Comparison of ENCODE assay signal across 9 mouse cellular contexts in genomic region chr5:115521553-115522461, GRCm38 (mm10). TPM values are rescaled to one million over a fixed set of nuclear protein-coding genes. Genes with fewer than 3 reads are reported as not detected.
A peak's percentile ranks its signal among the peaks of the same experiment; 100 is the strongest.
DNase-seq lines count a peak whose midpoint lies in the region; ATAC-seq and TF ChIP-seq lines count a peak whose summit lies in the region.
"Had no signal": no experiment of that assay in that cellular context is flagged by ENCODE, and none has a peak within 500 bp of the region (broad histone marks: within the 10 kb centered on the region; RNA-seq: fewer than 3 reads in every experiment).

No protein-coding gene starts in this region.

- no peak overlapping the region for H3K4me3 ChIP-seq in cerebellum, adult 2 months (replicated peaks; ENCODE audit: insufficient read depth, low read depth, low read length)
- H3K4me3 ChIP-seq in heart, embryonic 14.5 days (ENCODE audit: control insufficient read depth in 1 of 2, insufficient read depth in 1 of 2, low read depth in 1 of 2, low read length in 2 of 2): no peak overlapping the region
- peak overlapping the region; percentile 92 for H3K4me3 ChIP-seq in megakaryocyte, embryonic 14.5 days (replicated peaks)

- 60% methylated on average over 21 of the region's 21 CpGs for WGBS in cerebellum, adult 2 months
- WGBS in heart, embryonic 14.5 days: 51% methylated on average over 21 of the region's 21 CpGs

- H3K27me3 ChIP-seq in cerebellum, adult 2 months (ENCODE audit: control insufficient read depth, insufficient read depth, low read length): no peaks in the 10 kb centered on the region
- H3K27me3 ChIP-seq in heart, embryonic 14.5 days (ENCODE audit: control insufficient read depth, insufficient read depth, low read length): no peaks in the 10 kb centered on the region
- no peaks in the 10 kb centered on the region for H3K27me3 ChIP-seq in megakaryocyte, embryonic 14.5 days (replicated peaks)

- H3K27ac ChIP-seq in cerebellum, adult 2 months (ENCODE audit: insufficient read depth, low read length): peak overlapping the region; percentile 48; the same call in 1 of the 2 replicates
- H3K27ac ChIP-seq in heart, embryonic 14.5 days (replicated peaks in 1 of 2; ENCODE audit: control insufficient read depth in 1 of 2, insufficient read depth in 1 of 2, low read depth in 2 of 2, low read length in 2 of 2): peak overlapping the region; percentile 62 to 74

- H3K4me1 ChIP-seq in cerebellum, adult 2 months (ENCODE audit: control insufficient read depth, insufficient read depth, low read length): peaks cover 69% of the 10 kb centered on the region
- H3K4me1 ChIP-seq in heart, embryonic 14.5 days (ENCODE audit: control insufficient read depth in 2 of 2, insufficient read depth in 2 of 2, low read length in 2 of 2): peaks cover 22 to 62% of the 10 kb centered on the region in 2 experiments
- H3K4me1 ChIP-seq in megakaryocyte, embryonic 14.5 days: peaks cover 85% of the 10 kb centered on the region

- H3K9ac ChIP-seq in heart, embryonic 14.5 days (ENCODE audit: low read length): peak overlapping the region; percentile 11; the same call in 1 of the 2 replicates

- no peak for ATAC-seq in heart, embryonic 14.5 days (ENCODE audit: insufficient number of reproducible peaks, insufficient read depth, low FRiP score, low read depth)

- no peak for TF ChIP-seq CTCF in cerebellum, adult 2 months (IDR thresholded peaks at IDR 0.05; ENCODE audit: borderline replicate concordance, insufficient read depth, low read depth, low read length)

- H3K9me3 ChIP-seq in heart, embryonic 14.5 days (ENCODE audit: control insufficient read depth, low read length): no peaks in the 10 kb centered on the region
- no peaks in the 10 kb centered on the region for H3K9me3 ChIP-seq in megakaryocyte, embryonic 14.5 days
- H3K9me3 ChIP-seq: G1E had no signal

- peaks cover 9% of the 10 kb centered on the region for H3K36me3 ChIP-seq in heart, embryonic 14.5 days (ENCODE audit: control insufficient read depth, insufficient read depth, low read length)
- peaks cover 44% of the 10 kb centered on the region for H3K36me3 ChIP-seq in megakaryocyte, embryonic 14.5 days (replicated peaks; ENCODE audit: low read length)

- H3K4me2 ChIP-seq in heart, embryonic 14.5 days (ENCODE audit: low read length): peak overlapping the region; percentile 39

- TF ChIP-seq POLR2A in cerebellum, adult 2 months (IDR thresholded peaks at IDR 0.05; ENCODE audit: borderline replicate concordance, insufficient read depth, low read length): no peak

- no peak for DNase-seq in cerebellum, adult 2 months
- no peak for DNase-seq in cerebellum, adult 18-20 months
- DNase-seq in Muller cell, postnatal 12 days (ENCODE audit: inconsistent ontology term): peak; percentile 81
- peak; percentile 79 for DNase-seq in kidney, postnatal 14 days
- DNase-seq in ovary, adult 18-20 months (ENCODE audit: low spot score): no peak
- DNase-seq in ovary, postnatal 10 days (ENCODE audit: low spot score): no peak

RNA-seq across cellular contexts. Expression of gene Pxn, which starts 15.3 kb away (rescaled TPM):
- 194 and 240 TPM in 2 replicates for polyA plus RNA-seq in cerebellum, adult 2 months (2012; rRNA removed)
- polyA plus RNA-seq in heart, embryonic 14.5 days (2014; fragmentation: Nextera tagmentation; extraction: Ambion mirVana): 14.4 and 19.1 TPM in 2 replicates
- polyA plus RNA-seq in megakaryocyte, embryonic 14.5 days (2012; ENCODE audit: insufficient read depth, low replicate concordance): 63.1 and 67.7 TPM in 2 replicates

RNA-seq across cellular contexts. Expression of gene Sirt4, which starts 37.3 kb away (rescaled TPM):
- polyA plus RNA-seq in cerebellum, adult 2 months (2012; rRNA removed): 114 and 122 TPM in 2 replicates
- polyA plus RNA-seq in heart, embryonic 14.5 days (2014; fragmentation: Nextera tagmentation; extraction: Ambion mirVana): 19.2 and 22.5 TPM in 2 replicates
- polyA plus RNA-seq in megakaryocyte, embryonic 14.5 days (2012; ENCODE audit: insufficient read depth, low replicate concordance): 3.1 TPM in 1 of 2 replicates, not detected in the other

RNA-seq across cellular contexts. Expression of gene Rplp0, which starts 37.5 kb away (rescaled TPM):
- 478 and 485 TPM in 2 replicates for polyA plus RNA-seq in cerebellum, adult 2 months (2012; rRNA removed)
- 1,183 and 1,268 TPM in 2 replicates for polyA plus RNA-seq in heart, embryonic 14.5 days (2014; fragmentation: Nextera tagmentation; extraction: Ambion mirVana)
- 975 and 2,538 TPM in 2 replicates for polyA plus RNA-seq in megakaryocyte, embryonic 14.5 days (2012; ENCODE audit: insufficient read depth, low replicate concordance)

RNA-seq across cellular contexts. Expression of gene Gcn1l1, which starts 43.2 kb away (rescaled TPM):
- polyA plus RNA-seq in cerebellum, adult 2 months (2012; rRNA removed): 39.3 and 40.9 TPM in 2 replicates
- 25.2 and 26.3 TPM in 2 replicates for polyA plus RNA-seq in heart, embryonic 14.5 days (2014; fragmentation: Nextera tagmentation; extraction: Ambion mirVana)
- polyA plus RNA-seq in megakaryocyte, embryonic 14.5 days (2012; ENCODE audit: insufficient read depth, low replicate concordance): 25.1 and 30.4 TPM in 2 replicates

RNA-seq across cellular contexts. Expression of gene Pla2g1b, which starts 55.7 kb away (rescaled TPM):
- not detected in 2 replicates for polyA plus RNA-seq in cerebellum, adult 2 months (2012; rRNA removed)
- polyA plus RNA-seq in heart, embryonic 14.5 days (2014; fragmentation: Nextera tagmentation; extraction: Ambion mirVana): not detected in 2 replicates
- polyA plus RNA-seq in megakaryocyte, embryonic 14.5 days (2012; ENCODE audit: insufficient read depth, low replicate concordance): not detected in 2 replicates

Comparison
In these comparisons a context has a peak if more than half of its experiments do, and no peak if none do; other contexts are left out.
1. DNase-seq: peak in Muller cell, postnatal 12 days (single experiment) and kidney, postnatal 14 days (single experiment); none in cerebellum, adult 2 months (0 of 2), cerebellum, adult 18-20 months (0 of 2), ovary, adult 18-20 months (single experiment) and ovary, postnatal 10 days (single experiment).